Mouse (Mus musculus): ENCODE data around the gene Rbm26. TPM values are rescaled to one million over a fixed set of nuclear protein-coding genes. Genes with fewer than 3 reads are reported as not detected.

Rbm26 gene
- polyA plus RNA-seq, 1 experiment from 2014 or later = 14.8 TPM

DNA sequence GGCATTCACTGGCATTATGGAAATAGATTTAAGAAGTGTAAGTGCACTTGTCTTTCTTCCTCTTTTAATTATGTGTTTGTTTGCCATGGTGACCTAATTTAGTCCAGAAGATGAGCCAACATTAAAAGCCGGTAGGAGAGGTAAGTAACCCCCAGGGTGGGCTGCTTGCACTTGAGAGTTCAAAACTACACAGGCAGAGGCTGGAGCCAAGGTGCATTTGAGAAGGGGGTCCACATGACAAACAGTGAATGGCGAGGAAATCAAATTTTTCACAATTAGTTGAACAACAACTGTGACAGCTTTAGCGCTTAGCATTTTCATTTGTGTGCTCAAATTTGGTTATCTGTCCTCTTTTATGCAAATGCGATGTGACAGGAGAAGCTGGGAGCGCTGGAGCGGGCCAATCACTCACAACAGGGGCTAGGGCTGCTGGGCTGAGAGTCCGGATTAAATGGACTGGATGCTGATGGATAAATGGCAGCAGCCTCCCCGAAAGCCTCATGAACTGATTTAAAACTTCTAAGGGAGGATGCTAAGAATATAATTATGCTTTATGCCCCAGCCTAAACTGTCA, 92.3 kb downstream of the Rbm26 start:
- ATAC-seq = no peak
- no peak overlapping the region for H3K4me3 ChIP-seq (ENCODE audit: low read depth, low read length)
- no peak overlapping the region for H3K27ac ChIP-seq (ENCODE audit: low read depth, low read length)
- H3K4me2 ChIP-seq (replicated peaks; ENCODE audit: low read depth) = no peak overlapping the region
- 65% methylated on average over 8 of the region's 8 CpGs for WGBS
- TF ChIP-seq CTCF (IDR thresholded peaks at IDR 0.05; ENCODE audit: low read depth) = no peak
- H3K27me3 ChIP-seq (replicated peaks; ENCODE audit: control insufficient read depth, insufficient read depth, low read length) = no peaks in the 10 kb centered on the region
- no peak overlapping the region for H3K9ac ChIP-seq (ENCODE audit: low read depth, low read length)
- no peaks in the 10 kb centered on the region for H3K4me1 ChIP-seq (replicated peaks; ENCODE audit: control insufficient read depth, insufficient read depth, low read length)
- H3K9me3 ChIP-seq (ENCODE audit: control insufficient read depth) = no peaks in the 10 kb centered on the region
- no peaks in the 10 kb centered on the region for H3K36me3 ChIP-seq (ENCODE audit: control insufficient read depth, insufficient read depth)

DNA sequence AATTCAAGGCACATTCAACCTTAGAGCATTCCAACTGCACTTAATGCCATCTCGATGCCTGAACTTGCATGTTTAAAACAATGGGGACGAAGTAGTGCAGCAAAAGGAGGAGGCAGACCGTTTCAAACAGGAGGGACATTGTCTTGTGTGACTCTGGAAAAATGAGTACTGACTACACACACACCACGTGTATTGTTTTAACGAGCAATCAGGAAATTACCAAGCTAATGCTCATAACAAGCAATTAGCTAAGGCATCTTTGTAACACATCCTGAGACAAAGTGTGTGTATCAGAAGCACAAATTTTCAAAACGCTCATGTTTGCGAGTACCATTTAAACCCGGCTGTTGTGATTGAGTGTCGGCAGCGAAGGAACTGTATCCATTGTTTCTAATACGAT, 93.0 kb downstream of the Rbm26 start:
- Histone ChIP-seq H3K27ac (ENCODE audit: low read depth, low read length) (no peak overlapping the region), H3K27me3 (replicated peaks; ENCODE audit: control insufficient read depth, insufficient read depth, low read length) (no peaks in the 10 kb centered on the region), H3K36me3 (ENCODE audit: control insufficient read depth, insufficient read depth) (no peaks in the 10 kb centered on the region), H3K9ac (ENCODE audit: low read depth, low read length) (no peak overlapping the region), H3K4me3 (ENCODE audit: low read depth, low read length) (no peak overlapping the region), H3K4me2 (replicated peaks; ENCODE audit: low read depth) (no peak overlapping the region), H3K4me1 (replicated peaks; ENCODE audit: control insufficient read depth, insufficient read depth, low read length) (no peaks in the 10 kb centered on the region), H3K9me3 (ENCODE audit: control insufficient read depth) (no peaks in the 10 kb centered on the region)
- no peak for TF ChIP-seq CTCF (IDR thresholded peaks at IDR 0.05; ENCODE audit: low read depth)
- no peak for ATAC-seq
- 88% methylated on average over 11 of the region's 11 CpGs for WGBS

DNA sequence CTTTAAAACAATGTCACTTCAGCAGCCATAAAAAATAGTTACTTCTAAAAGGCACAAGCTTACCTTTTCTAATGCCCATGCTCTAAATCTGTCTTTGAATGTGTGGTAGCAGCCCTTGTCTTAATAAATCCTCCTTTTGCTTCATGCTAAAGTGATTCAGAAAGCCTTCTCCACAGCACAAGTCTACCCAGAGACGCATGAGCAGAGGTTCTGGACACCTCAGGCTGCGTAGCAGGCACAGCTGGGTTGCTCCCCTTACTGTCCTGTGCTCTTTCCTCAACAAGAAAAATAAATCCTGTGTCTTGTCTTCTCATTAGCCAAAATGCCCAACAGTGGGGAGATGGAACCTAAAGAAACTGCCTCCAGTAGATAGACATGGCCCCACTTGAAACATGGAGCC, 102.4 kb downstream of the Rbm26 start:
- H3K36me3 ChIP-seq (ENCODE audit: control insufficient read depth, insufficient read depth) = no peaks in the 10 kb centered on the region
- H3K4me1 ChIP-seq (replicated peaks; ENCODE audit: control insufficient read depth, insufficient read depth, low read length) = no peaks in the 10 kb centered on the region
- TF ChIP-seq CTCF (IDR thresholded peaks at IDR 0.05; ENCODE audit: low read depth) = no peak
- no peak overlapping the region for H3K9ac ChIP-seq (ENCODE audit: low read depth, low read length)
- ATAC-seq = no peak
- no peak overlapping the region for H3K4me3 ChIP-seq (ENCODE audit: low read depth, low read length)
- no peak overlapping the region for H3K27ac ChIP-seq (ENCODE audit: low read depth, low read length)
- WGBS = 93% methylated on average over 2 of the region's 2 CpGs
- H3K4me2 ChIP-seq (replicated peaks; ENCODE audit: low read depth) = no peak overlapping the region
- no peaks in the 10 kb centered on the region for H3K9me3 ChIP-seq (ENCODE audit: control insufficient read depth)
- no peaks in the 10 kb centered on the region for H3K27me3 ChIP-seq (replicated peaks; ENCODE audit: control insufficient read depth, insufficient read depth, low read length)

DNA sequence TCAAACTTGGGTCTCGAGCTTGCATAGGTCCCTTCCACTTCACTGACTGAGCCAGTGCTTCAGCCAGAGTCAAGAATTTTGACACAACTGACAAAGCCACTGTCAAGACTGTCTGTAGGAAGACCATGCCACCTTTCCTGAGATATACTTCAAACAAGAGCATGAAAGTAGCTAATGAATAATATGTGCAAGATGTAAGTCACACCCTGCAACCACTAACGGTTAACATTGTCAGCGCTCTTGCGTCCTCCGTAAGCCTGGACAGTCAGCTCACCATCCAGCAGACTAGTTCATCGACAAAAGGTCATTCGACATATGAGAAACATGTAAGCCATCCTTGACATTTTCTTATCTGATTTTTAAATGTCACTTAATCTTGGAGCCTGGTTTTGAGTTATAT, 102.8 kb downstream of the Rbm26 start:
- H3K36me3 ChIP-seq (ENCODE audit: control insufficient read depth, insufficient read depth) = no peaks in the 10 kb centered on the region
- no peak for ATAC-seq
- no peaks in the 10 kb centered on the region for H3K27me3 ChIP-seq (replicated peaks; ENCODE audit: control insufficient read depth, insufficient read depth, low read length)
- H3K4me1 ChIP-seq (replicated peaks; ENCODE audit: control insufficient read depth, insufficient read depth, low read length) = no peaks in the 10 kb centered on the region
- TF ChIP-seq CTCF (IDR thresholded peaks at IDR 0.05; ENCODE audit: low read depth) = no peak
- no peaks in the 10 kb centered on the region for H3K9me3 ChIP-seq (ENCODE audit: control insufficient read depth)
- H3K9ac ChIP-seq (ENCODE audit: low read depth, low read length) = no peak overlapping the region
- H3K4me3 ChIP-seq (ENCODE audit: low read depth, low read length) = no peak overlapping the region
- H3K27ac ChIP-seq (ENCODE audit: low read depth, low read length) = no peak overlapping the region
- WGBS = 91% methylated on average over 7 of the region's 7 CpGs
- H3K4me2 ChIP-seq (replicated peaks; ENCODE audit: low read depth) = no peak overlapping the region

- no peaks in the 10 kb centered on the region for H3K4me1 ChIP-seq (replicated peaks; ENCODE audit: control insufficient read depth, insufficient read depth, low read length)
- no peaks in the 10 kb centered on the region for H3K36me3 ChIP-seq (ENCODE audit: control insufficient read depth, insufficient read depth)
- H3K27ac ChIP-seq (ENCODE audit: low read depth, low read length) = no peak overlapping the region
- no peaks in the 10 kb centered on the region for H3K27me3 ChIP-seq (replicated peaks; ENCODE audit: control insufficient read depth, insufficient read depth, low read length)
- ATAC-seq = no peak
- H3K9me3 ChIP-seq (ENCODE audit: control insufficient read depth) = no peaks in the 10 kb centered on the region
- no peak overlapping the region for H3K4me2 ChIP-seq (replicated peaks; ENCODE audit: low read depth)
- WGBS = 40% methylated on average over 14 of the region's 14 CpGs
- no peak for TF ChIP-seq CTCF (IDR thresholded peaks at IDR 0.05; ENCODE audit: low read depth)
- no peak overlapping the region for H3K9ac ChIP-seq (ENCODE audit: low read depth, low read length)
- H3K4me3 ChIP-seq (ENCODE audit: low read depth, low read length) = no peak overlapping the region
These were observed 106.1 kb downstream of the Rbm26 start for GRCm38 (mm10) chr14:105071010-105071509.

GRCm38 (mm10) chr14:105070258-105071009, 106.7 kb downstream of the Rbm26 start:
- H3K4me3 ChIP-seq (ENCODE audit: low read depth, low read length) = no peak overlapping the region
- no peaks in the 10 kb centered on the region for H3K9me3 ChIP-seq (ENCODE audit: control insufficient read depth)
- TF ChIP-seq CTCF (IDR thresholded peaks at IDR 0.05; ENCODE audit: low read depth) = no peak
- WGBS = 65% methylated on average over 11 of the region's 11 CpGs
- H3K27ac ChIP-seq (ENCODE audit: low read depth, low read length) = no peak overlapping the region
- no peak for ATAC-seq
- no peaks in the 10 kb centered on the region for H3K27me3 ChIP-seq (replicated peaks; ENCODE audit: control insufficient read depth, insufficient read depth, low read length)
- H3K4me2 ChIP-seq (replicated peaks; ENCODE audit: low read depth) = no peak overlapping the region
- no peaks in the 10 kb centered on the region for H3K36me3 ChIP-seq (ENCODE audit: control insufficient read depth, insufficient read depth)
- H3K4me1 ChIP-seq (replicated peaks; ENCODE audit: control insufficient read depth, insufficient read depth, low read length) = no peaks in the 10 kb centered on the region
- H3K9ac ChIP-seq (ENCODE audit: low read depth, low read length) = no peak overlapping the region
